Mouse (Mus musculus): ENCODE data around the gene Olfr52. TPM values are rescaled to one million over a fixed set of nuclear protein-coding genes. Genes with fewer than 3 reads are reported as not detected.

Gene Olfr52
- polyA plus RNA-seq, 1 experiment, result not detected

DNA sequence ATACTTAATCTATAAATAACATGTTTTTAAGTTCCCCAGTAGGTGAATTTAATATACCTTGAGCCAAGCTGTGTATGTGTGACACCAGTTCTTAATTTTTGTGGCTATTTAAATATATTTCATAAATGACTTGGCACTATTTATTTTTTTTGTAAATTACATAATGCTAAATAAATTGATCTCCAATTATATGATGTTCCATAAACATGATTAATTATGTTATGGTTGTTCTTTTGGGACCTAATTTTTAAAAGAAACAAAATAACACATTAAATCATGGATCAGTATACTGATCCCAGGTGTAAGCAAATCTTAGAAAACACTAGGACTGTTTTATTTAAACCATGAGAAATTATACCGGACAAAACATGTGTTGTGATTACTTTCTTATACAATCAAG, 49.7 kb downstream of the Olfr52 start, which contains the start of gene Olfr1039:
Olfr1039 (minus strand) TSS at position 101 of the 400 bp plus-strand sequence.
- Histone ChIP-seq H3K36me3 (ENCODE audit: control insufficient read depth, insufficient read depth) (no peaks in the 10 kb centered on the region), H3K27me3 (ENCODE audit: control insufficient read depth, insufficient read depth, insufficient read length) (no peaks in the 10 kb centered on the region), H3K79me3 (ENCODE audit: low read depth) (no peaks in the 10 kb centered on the region), H3K4me3 (ENCODE audit: insufficient read depth, poor library complexity, severe bottlenecking) (no peak within 1 kb of the TSS), H3K79me2 (ENCODE audit: control insufficient read depth, insufficient read depth) (no peaks in the 10 kb centered on the region), H3ac (ENCODE audit: control insufficient read depth, insufficient read length, low read depth) (no peak within 1 kb of the TSS)
- TF ChIP-seq CEBPB (IDR thresholded peaks at IDR 0.05; ENCODE audit: low read depth) (no peak), MYOD1 (IDR thresholded peaks at IDR 0.05; ENCODE audit: control insufficient read depth, insufficient read length, low read depth) (no peak), FOSL1 (IDR thresholded peaks at IDR 0.05; ENCODE audit: insufficient read depth, low read length, poor library complexity, severe bottlenecking) (no peak), CTCF (IDR thresholded peaks at IDR 0.05; ENCODE audit: control insufficient read depth, insufficient read depth, insufficient read length) (no peak), USF1 (IDR thresholded peaks at IDR 0.05; ENCODE audit: low read depth) (no peak), MAX (IDR thresholded peaks at IDR 0.05) (no peak), MYOG (IDR thresholded peaks at IDR 0.05; ENCODE audit: control insufficient read depth, extremely low read depth, insufficient read length) (no peak)

Other genes starting within 250 kb of the Olfr52 start
- not detected for gene Olfr1028, start 235.2 kb downstream of the Olfr52 start, polyA plus RNA-seq (2012; fragmentation: generic; extraction: Trizol)
- gene Olfr1029, start 211.8 kb downstream of the Olfr52 start, polyA plus RNA-seq (2012; fragmentation: generic; extraction: Trizol), result not detected
- not detected for gene Olfr1030, start 206.4 kb downstream of the Olfr52 start, polyA plus RNA-seq (2012; fragmentation: generic; extraction: Trizol)
- not detected for gene Olfr1031, start 195.4 kb downstream of the Olfr52 start, polyA plus RNA-seq (2012; fragmentation: generic; extraction: Trizol)
- gene Olfr1032, start 180.1 kb downstream of the Olfr52 start, polyA plus RNA-seq (2012; fragmentation: generic; extraction: Trizol), result not detected
- not detected for gene Olfr1033, start 165.1 kb downstream of the Olfr52 start, polyA plus RNA-seq (2012; fragmentation: generic; extraction: Trizol)
- not detected for gene Olfr1034, start 139.8 kb downstream of the Olfr52 start, polyA plus RNA-seq (2012; fragmentation: generic; extraction: Trizol)
- gene Olfr1036, start 111.7 kb downstream of the Olfr52 start, polyA plus RNA-seq (2012; fragmentation: generic; extraction: Trizol), result not detected
- gene Olfr1037, start 98.3 kb downstream of the Olfr52 start, polyA plus RNA-seq (2012; fragmentation: generic; extraction: Trizol), result not detected
- not detected for gene Olfr1039, start 49.8 kb downstream of the Olfr52 start, polyA plus RNA-seq (2012; fragmentation: generic; extraction: Trizol)
- gene Olfr1040, start 39.0 kb downstream of the Olfr52 start, polyA plus RNA-seq (2012; fragmentation: generic; extraction: Trizol), result not detected
- gene Olfr1042, start 23.8 kb downstream of the Olfr52 start, polyA plus RNA-seq (2012; fragmentation: generic; extraction: Trizol), result not detected
- not detected for gene Olfr1043, start 18.2 kb downstream of the Olfr52 start, polyA plus RNA-seq (2012; fragmentation: generic; extraction: Trizol)
- gene Olfr1044, start 7.9 kb downstream of the Olfr52 start, polyA plus RNA-seq (2012; fragmentation: generic; extraction: Trizol), result not detected
- gene Olfr1045, start 17.3 kb upstream of the Olfr52 start, polyA plus RNA-seq (2012; fragmentation: generic; extraction: Trizol), result not detected
- gene Olfr1046, start 33.6 kb upstream of the Olfr52 start, polyA plus RNA-seq (2012; fragmentation: generic; extraction: Trizol), result not detected
- not detected for gene Olfr1047, start 45.7 kb upstream of the Olfr52 start, polyA plus RNA-seq (2012; fragmentation: generic; extraction: Trizol)
- not detected for gene Olfr1048, start 54.6 kb upstream of the Olfr52 start, polyA plus RNA-seq (2012; fragmentation: generic; extraction: Trizol)
- gene Olfr1049, start 72.6 kb upstream of the Olfr52 start, polyA plus RNA-seq (2012; fragmentation: generic; extraction: Trizol), result not detected
- not detected for gene Olfr1051, start 93.4 kb upstream of the Olfr52 start, polyA plus RNA-seq (2012; fragmentation: generic; extraction: Trizol)
- not detected for gene Olfr1052, start 106.8 kb upstream of the Olfr52 start, polyA plus RNA-seq (2012; fragmentation: generic; extraction: Trizol)
- not detected for gene Olfr1053, start 129.6 kb upstream of the Olfr52 start, polyA plus RNA-seq (2012; fragmentation: generic; extraction: Trizol)
- gene Olfr1054, start 149.8 kb upstream of the Olfr52 start, polyA plus RNA-seq (2012; fragmentation: generic; extraction: Trizol), result not detected
- gene Olfr1055, start 164.6 kb upstream of the Olfr52 start, polyA plus RNA-seq (2012; fragmentation: generic; extraction: Trizol), result not detected
- not detected for gene Olfr1056, start 176.8 kb upstream of the Olfr52 start, polyA plus RNA-seq (2012; fragmentation: generic; extraction: Trizol)
- not detected for gene Olfr1057, start 192.7 kb upstream of the Olfr52 start, polyA plus RNA-seq (2012; fragmentation: generic; extraction: Trizol)
- not detected for gene Olfr1058, start 202.9 kb upstream of the Olfr52 start, polyA plus RNA-seq (2012; fragmentation: generic; extraction: Trizol)
- not detected for gene Olfr1061, start 228.4 kb upstream of the Olfr52 start, polyA plus RNA-seq (2012; fragmentation: generic; extraction: Trizol)
- gene Olfr1062, start 241.1 kb upstream of the Olfr52 start, polyA plus RNA-seq (2012; fragmentation: generic; extraction: Trizol), result not detected

Data from C2C12 (cell line).